Mouse (Mus musculus) forebrain, embryonic 13.5 days (tissue): ENCODE data around the gene Ccdc171. TPM values are rescaled to one million over a fixed set of nuclear protein-coding genes. Genes with fewer than 3 reads are reported as not detected.

Source experiments
- polyA plus RNA-seq: library from polyadenylated mRNA; unstranded; fragments of >200 nt; fragmentation: Nextera tagmentation; extraction: Ambion mirVana; gene quantifications from 2 replicates; pipeline ENCODE4 v1.2.1, GENCODE M21; 2015

The Ccdc171 gene
- polyA plus RNA-seq, 1 experiment from 2014 or later = 5.7 TPM

Other genes starting within 250 kb of the Ccdc171 start
- gene Ttc39b, start 201.3 kb upstream of the Ccdc171 start, polyA plus RNA-seq = 9.9 and 12.8 TPM in 2 replicates
- gene Snapc3, start 107.8 kb upstream of the Ccdc171 start, polyA plus RNA-seq = 90.3 and 93.4 TPM in 2 replicates
- gene Psip1, start 39.1 kb upstream of the Ccdc171 start, polyA plus RNA-seq = 345 and 371 TPM in 2 replicates